ENCODE assay signal across 18 mouse cellular contexts in genomic region chr2:9852851-9853576, GRCm38 (mm10). TPM values are rescaled to one million over a fixed set of nuclear protein-coding genes. Genes with fewer than 3 reads are reported as not detected.
DNase-seq lines count a peak whose midpoint lies in the region; ATAC-seq and TF ChIP-seq lines count a peak whose summit lies in the region.
"Had no signal": no experiment of that assay in that cellular context is flagged by ENCODE, and none has a peak within 500 bp of the region (broad histone marks: within the 10 kb centered on the region; RNA-seq: fewer than 3 reads in every experiment).

No protein-coding gene starts in this region.

- H3K36me3 ChIP-seq in intestine, embryonic 15.5 days, result no peaks in the 10 kb centered on the region
- H3K36me3 ChIP-seq in intestine, postnatal 0 days (ENCODE audit: control insufficient read depth, insufficient read depth), result no peaks in the 10 kb centered on the region
- H3K36me3 ChIP-seq in stomach, embryonic 14.5 days (ENCODE audit: control insufficient read depth, insufficient read depth, low read length), result no peaks in the 10 kb centered on the region
- no peaks in the 10 kb centered on the region for H3K36me3 ChIP-seq in stomach, postnatal 0 days (ENCODE audit: control insufficient read depth, insufficient read depth, low read length)
- no peaks in the 10 kb centered on the region for H3K36me3 ChIP-seq in midbrain, embryonic 13.5 days
- H3K36me3 ChIP-seq: forebrain, embryonic 10.5 days had no signal

- no peak overlapping the region for H3K27ac ChIP-seq in intestine, embryonic 15.5 days
- H3K27ac ChIP-seq in intestine, postnatal 0 days (ENCODE audit: low read depth, low read length), result no peak overlapping the region
- H3K27ac ChIP-seq in stomach, embryonic 14.5 days (ENCODE audit: low read length), result no peak overlapping the region
- H3K27ac ChIP-seq in stomach, postnatal 0 days (replicated peaks), result no peak overlapping the region
- H3K27ac ChIP-seq in midbrain, embryonic 13.5 days, result no peak overlapping the region
- H3K27ac ChIP-seq: forebrain, embryonic 10.5 days had no signal

- no peak overlapping the region for H3K4me3 ChIP-seq in intestine, embryonic 15.5 days (replicated peaks)
- no peak overlapping the region for H3K4me3 ChIP-seq in intestine, postnatal 0 days (ENCODE audit: low read depth, low read length)
- H3K4me3 ChIP-seq in stomach, embryonic 14.5 days (ENCODE audit: low read depth, low read length), result no peak overlapping the region
- no peak overlapping the region for H3K4me3 ChIP-seq in stomach, postnatal 0 days (ENCODE audit: low read depth, low read length)
- H3K4me3 ChIP-seq in midbrain, embryonic 13.5 days (replicated peaks), result no peak overlapping the region
- H3K4me3 ChIP-seq: forebrain, embryonic 10.5 days had no signal

- no peak overlapping the region for H3K9ac ChIP-seq in intestine, embryonic 15.5 days
- no peak overlapping the region for H3K9ac ChIP-seq in intestine, postnatal 0 days (ENCODE audit: low read depth, low read length)
- no peak overlapping the region for H3K9ac ChIP-seq in stomach, embryonic 14.5 days (replicated peaks; ENCODE audit: low read depth, low read length)
- no peak overlapping the region for H3K9ac ChIP-seq in stomach, postnatal 0 days (ENCODE audit: low read length)
- no peak overlapping the region for H3K9ac ChIP-seq in midbrain, embryonic 13.5 days (replicated peaks)

- 27% methylated on average over 13 of the region's 13 CpGs for WGBS in intestine, embryonic 15.5 days
- 38% methylated on average over 13 of the region's 13 CpGs for WGBS in intestine, postnatal 0 days
- 29% methylated on average over 13 of the region's 13 CpGs for WGBS in stomach, embryonic 14.5 days
- 28% methylated on average over 13 of the region's 13 CpGs for WGBS in stomach, postnatal 0 days
- WGBS in midbrain, embryonic 13.5 days, result 41% methylated on average over 13 of the region's 13 CpGs

- no peaks in the 10 kb centered on the region for H3K4me1 ChIP-seq in intestine, embryonic 15.5 days (replicated peaks)
- H3K4me1 ChIP-seq in intestine, postnatal 0 days (replicated peaks; ENCODE audit: control insufficient read depth, insufficient read depth, low read length), result no peaks in the 10 kb centered on the region
- H3K4me1 ChIP-seq in stomach, embryonic 14.5 days (ENCODE audit: control insufficient read depth, insufficient read depth, low read length), result no peaks in the 10 kb centered on the region
- H3K4me1 ChIP-seq in stomach, postnatal 0 days (replicated peaks; ENCODE audit: control insufficient read depth, insufficient read depth), result no peaks in the 10 kb centered on the region
- H3K4me1 ChIP-seq in midbrain, embryonic 13.5 days (replicated peaks), result peaks cover 9% of the 10 kb centered on the region

- no peak for ATAC-seq in intestine, embryonic 15.5 days
- no peak for ATAC-seq in intestine, postnatal 0 days
- ATAC-seq in stomach, embryonic 14.5 days (ENCODE audit: insufficient number of reproducible peaks, insufficient read depth, low FRiP score, low read depth), result peak; percentile 33; the same call in 1 of the 2 replicates
- no peak for ATAC-seq in stomach, postnatal 0 days (ENCODE audit: low FRiP score, low TSS enrichment)
- peak; percentile 76 for ATAC-seq in midbrain, embryonic 13.5 days
- ATAC-seq: CD4-positive, CD25-positive, alpha-beta regulatory T cell, adult 4 months had no signal

- no peak for TF ChIP-seq EP300 in stomach, postnatal 0 days (optimal IDR thresholded peaks at IDR 0.05)

- H3K27me3 ChIP-seq in intestine, embryonic 15.5 days (replicated peaks), result no peaks in the 10 kb centered on the region
- H3K27me3 ChIP-seq in intestine, postnatal 0 days (replicated peaks; ENCODE audit: control insufficient read depth, insufficient read depth, low read length), result no peaks in the 10 kb centered on the region
- H3K27me3 ChIP-seq in stomach, embryonic 14.5 days (ENCODE audit: control insufficient read depth, insufficient read depth, low read length), result no peaks in the 10 kb centered on the region
- H3K27me3 ChIP-seq in stomach, postnatal 0 days (ENCODE audit: control insufficient read depth, insufficient read depth, low read length), result no peaks in the 10 kb centered on the region
- H3K27me3 ChIP-seq in midbrain, embryonic 13.5 days, result no peaks in the 10 kb centered on the region

- no peak for TF ChIP-seq CTCF in intestine, postnatal 0 days (IDR thresholded peaks at IDR 0.05; ENCODE audit: low read depth)
- TF ChIP-seq CTCF in stomach, postnatal 0 days (IDR thresholded peaks at IDR 0.05; ENCODE audit: low read depth), result no peak

- H3K9me3 ChIP-seq in intestine, embryonic 15.5 days, result no peaks in the 10 kb centered on the region
- no peaks in the 10 kb centered on the region for H3K9me3 ChIP-seq in intestine, postnatal 0 days (ENCODE audit: control insufficient read depth)
- H3K9me3 ChIP-seq in stomach, embryonic 14.5 days (ENCODE audit: control insufficient read depth, low read depth, low read length), result no peaks in the 10 kb centered on the region
- H3K9me3 ChIP-seq in stomach, postnatal 0 days (ENCODE audit: control insufficient read depth, low read length), result no peaks in the 10 kb centered on the region
- no peaks in the 10 kb centered on the region for H3K9me3 ChIP-seq in midbrain, embryonic 13.5 days
- H3K9me3 ChIP-seq: forebrain, embryonic 10.5 days had no signal

- H3K4me2 ChIP-seq in intestine, embryonic 15.5 days (replicated peaks), result 0 out of 2 replicates have a peak overlapping the region, but pooled peaks have one; percentile 14
- H3K4me2 ChIP-seq in intestine, postnatal 0 days (replicated peaks; ENCODE audit: low read depth), result no peak overlapping the region
- H3K4me2 ChIP-seq in stomach, embryonic 14.5 days (replicated peaks; ENCODE audit: low read depth, low read length), result no peak overlapping the region
- no peak overlapping the region for H3K4me2 ChIP-seq in stomach, postnatal 0 days (replicated peaks; ENCODE audit: low read depth)
- H3K4me2 ChIP-seq in midbrain, embryonic 13.5 days (replicated peaks), result peak overlapping the region; percentile 20

- DNase-seq in stomach, postnatal 0 days (ENCODE audit: low spot score), result no peak
- DNase-seq in adipocyte (ENCODE audit: low spot score), result no peak
- DNase-seq in thymus, postnatal 0 days (ENCODE audit: low spot score), result no peak
- no peak for DNase-seq in gastrocnemius, postnatal 4 days (ENCODE audit: low spot score in 2 of 2)
- DNase-seq: cerebellum, adult 18-20 months; heart, adult 11 months; kidney, adult 2 months; liver; thymus, postnatal 14 days had no signal

RNA-seq across cellular contexts. Expression of gene 4930412O13Rik, which starts 28.0 kb away (rescaled TPM):
- polyA plus RNA-seq in intestine, embryonic 15.5 days (2015; fragmentation: Nextera tagmentation; extraction: Ambion mirVana), result not detected in 2 replicates
- not detected in 2 replicates for polyA plus RNA-seq in intestine, postnatal 0 days (2015; fragmentation: Nextera tagmentation; extraction: Ambion mirVana)
- polyA plus RNA-seq in stomach, embryonic 14.5 days (2014; fragmentation: Nextera tagmentation; extraction: Ambion mirVana), result not detected in 2 replicates
- polyA plus RNA-seq in stomach, postnatal 0 days (2015; fragmentation: Nextera tagmentation; extraction: Ambion mirVana), result not detected in 2 replicates
- polyA plus RNA-seq in midbrain, embryonic 13.5 days (2015; fragmentation: Nextera tagmentation; extraction: Ambion mirVana), result 1.7 and 3.9 TPM in 2 replicates
- polyA plus RNA-seq in thymus, postnatal 0 days (2015; fragmentation: Nextera tagmentation; extraction: Ambion mirVana), result not detected in 2 replicates
- total RNA-seq in gastrocnemius, postnatal 4 days (2021), result not detected
- total RNA-seq: left cerebral cortex, adult 8-10 months had no signal
- polyA plus RNA-seq: heart, embryonic 16.5 days; large intestine, adult 2 months had no signal

RNA-seq across cellular contexts. Expression of gene 9230102O04Rik, which starts 36.3 kb away (rescaled TPM):
- polyA plus RNA-seq in intestine, embryonic 15.5 days (2015; fragmentation: Nextera tagmentation; extraction: Ambion mirVana), result not detected in 2 replicates
- polyA plus RNA-seq in intestine, postnatal 0 days (2015; fragmentation: Nextera tagmentation; extraction: Ambion mirVana), result not detected in 2 replicates
- polyA plus RNA-seq in stomach, embryonic 14.5 days (2014; fragmentation: Nextera tagmentation; extraction: Ambion mirVana), result not detected in 2 replicates
- polyA plus RNA-seq in stomach, postnatal 0 days (2015; fragmentation: Nextera tagmentation; extraction: Ambion mirVana), result not detected in 2 replicates
- 3.5 and 5.3 TPM in 2 replicates for polyA plus RNA-seq in midbrain, embryonic 13.5 days (2015; fragmentation: Nextera tagmentation; extraction: Ambion mirVana)
- polyA plus RNA-seq in thymus, postnatal 0 days (2015; fragmentation: Nextera tagmentation; extraction: Ambion mirVana), result not detected in 2 replicates
- not detected for total RNA-seq in gastrocnemius, postnatal 4 days (2021)
- total RNA-seq: left cerebral cortex, adult 8-10 months had no signal
- polyA plus RNA-seq: forebrain, embryonic 10.5 days; heart, embryonic 16.5 days; large intestine, adult 2 months had no signal

RNA-seq across cellular contexts. Expression of gene Gata3, which starts 36.8 kb away (rescaled TPM):
- 2.3 and 2.6 TPM in 2 replicates for polyA plus RNA-seq in intestine, embryonic 15.5 days (2015; fragmentation: Nextera tagmentation; extraction: Ambion mirVana)
- polyA plus RNA-seq in intestine, postnatal 0 days (2015; fragmentation: Nextera tagmentation; extraction: Ambion mirVana), result 0.59 and 0.61 TPM in 2 replicates
- 4.1 and 4.8 TPM in 2 replicates for polyA plus RNA-seq in stomach, embryonic 14.5 days (2014; fragmentation: Nextera tagmentation; extraction: Ambion mirVana)
- polyA plus RNA-seq in stomach, postnatal 0 days (2015; fragmentation: Nextera tagmentation; extraction: Ambion mirVana), result 7.5 and 8.9 TPM in 2 replicates
- polyA plus RNA-seq in midbrain, embryonic 13.5 days (2015; fragmentation: Nextera tagmentation; extraction: Ambion mirVana), result 94.8 and 119 TPM in 2 replicates
- 69.7 and 81.2 TPM in 2 replicates for polyA plus RNA-seq in thymus, postnatal 0 days (2015; fragmentation: Nextera tagmentation; extraction: Ambion mirVana)
- total RNA-seq in gastrocnemius, postnatal 4 days (2021), result 1 to 10 TPM in 1 of 2 experiments, under 1 TPM in 1; 0.65 to 1.9 TPM

Comparison
In these comparisons a context has a peak if more than half of its experiments do, and no peak if none do; other contexts are left out.
1. ATAC-seq: peak in stomach, embryonic 14.5 days (single experiment) and midbrain, embryonic 13.5 days (single experiment); none in intestine, embryonic 15.5 days (single experiment), intestine, postnatal 0 days (single experiment) and stomach, postnatal 0 days (single experiment).
2. H3K4me2 ChIP-seq: peak in intestine, embryonic 15.5 days (single experiment) and midbrain, embryonic 13.5 days (single experiment); none in intestine, postnatal 0 days (single experiment), stomach, embryonic 14.5 days (single experiment) and stomach, postnatal 0 days (single experiment).